Mouse (Mus musculus) telencephalon, adult 2 months (tissue): ENCODE measurements around the gene Cnr2.

Experiments used
- DNase-seq: peaks from one replicate; pipeline ENCODE4 v3.0.0-alpha.2; 2011; ENCODE audit warnings: low read depth, low spot score

Gene Cnr2

DNA sequence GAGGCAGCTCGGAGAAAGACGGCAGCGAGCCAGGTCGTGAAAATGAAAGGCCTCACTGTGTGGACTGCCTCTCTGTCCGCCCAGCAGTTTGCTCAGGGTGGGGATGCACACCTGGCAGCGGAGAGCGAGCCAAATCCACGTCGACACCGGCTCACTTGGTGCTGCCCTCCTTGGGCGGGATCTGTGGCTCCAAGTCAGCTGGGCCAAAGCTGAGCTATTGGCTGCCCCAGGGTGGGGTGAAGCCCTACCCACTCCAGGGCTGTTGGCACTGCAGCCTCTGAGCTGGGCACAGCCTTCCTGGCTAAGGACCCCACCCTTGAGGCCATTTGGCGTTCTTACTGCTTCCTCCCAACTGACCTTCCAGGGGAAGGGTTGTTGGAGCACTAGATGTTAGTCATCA, 69.2 kb downstream of the Cnr2 start:
- DNase-seq, result no peak

GRCm38 (mm10) chr4:135965113-135965512, 69.9 kb downstream of the Cnr2 start:
- DNase-seq, result no peak

- no peak for DNase-seq
Measured at GRCm38 (mm10) chr4:135966283-135966682, 71.1 kb downstream of the Cnr2 start.

DNA sequence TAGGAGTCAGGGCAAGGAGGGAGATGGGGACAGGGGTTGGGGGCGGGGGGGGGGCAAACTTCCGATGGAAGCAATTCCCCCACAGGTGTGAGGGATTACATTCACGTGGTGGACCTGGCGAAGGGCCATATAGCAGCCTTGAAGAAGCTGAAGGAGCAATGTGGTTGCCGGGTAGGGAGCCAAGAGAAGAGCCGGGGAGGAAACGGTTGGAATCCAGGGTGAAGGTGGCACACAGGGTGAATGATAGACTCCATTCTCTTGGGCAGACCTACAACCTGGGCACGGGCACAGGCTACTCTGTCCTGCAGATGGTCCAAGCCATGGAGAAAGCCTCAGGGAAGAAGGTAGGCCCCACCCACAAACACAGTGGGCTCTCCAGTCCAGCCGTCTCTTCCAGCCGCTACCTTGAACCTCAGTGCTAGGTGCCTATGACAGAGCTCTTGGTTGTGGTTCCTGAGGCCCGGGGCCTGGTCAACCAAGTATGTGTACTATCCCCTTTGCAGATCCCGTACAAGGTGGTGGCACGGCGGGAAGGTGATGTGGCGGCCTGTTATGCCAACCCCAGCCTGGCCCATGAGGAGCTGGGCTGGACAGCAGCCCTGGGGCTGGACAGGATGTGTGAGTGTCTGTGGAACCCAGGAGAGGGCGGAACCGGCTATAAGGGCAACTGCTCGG, 72.0 kb downstream of the Cnr2 start:
- no peak for DNase-seq

GRCm38 (mm10) chr4:135968271-135968869, 73.2 kb downstream of the Cnr2 start:
- no peak for DNase-seq

- no peak for DNase-seq
Measured at GRCm38 (mm10) chr4:135969070-135969750, 74.0 kb downstream of the Cnr2 start.
